Mouse (Mus musculus) lung, adult 2 months (tissue): ENCODE measurements at regions not wholly inside any gene's neighbourhood (a gene's known extent, or its start where the extent isn't known, plus 50 kb on each side); places are given as distances from the start of the nearest gene placed in this dataset.

ENCODE experiments used
- DNase-seq: peaks from one replicate; pipeline ENCODE4 v3.0.0; 2022
- H3K4me1 ChIP-seq: fragments of 200-500 bp; 2 replicates; pipeline ENCODE4 v1.6.1; 2011; ENCODE audit warnings: low read length; ENCODE audit not compliant: control insufficient read depth, insufficient read depth
- H3K4me3 ChIP-seq: fragments of 200-500 bp; replicated peaks from 2 replicates; pipeline ENCODE3; 2011; ENCODE audit warnings: low read depth, mild to moderate bottlenecking, control low read depth, low read length; ENCODE audit errors: extremely low read depth
- CTCF ChIP-seq: fragments of 200-500 bp; IDR thresholded peaks from 2 replicates; pipeline ENCODE4 v1.5.1; 2011; ENCODE audit warnings: mild to moderate bottlenecking, low read length, control low read depth; ENCODE audit not compliant: insufficient read depth
- POLR2A ChIP-seq: fragments of 200-500 bp; IDR thresholded peaks from 2 replicates; pipeline ENCODE4 v1.6.1; 2011; ENCODE audit warnings: low read depth, mild to moderate bottlenecking, control low read depth, low read length, borderline replicate concordance; ENCODE audit errors: extremely low read depth
- WGBS: fragments of 180-500 bp; shearing (Covaris S2); methylation state at CpG from one replicate; pipeline ENCODE4 v1.1.7; 2018; 5-methylcytosine and 5-hydroxymethylcytosine counted together

DNA sequence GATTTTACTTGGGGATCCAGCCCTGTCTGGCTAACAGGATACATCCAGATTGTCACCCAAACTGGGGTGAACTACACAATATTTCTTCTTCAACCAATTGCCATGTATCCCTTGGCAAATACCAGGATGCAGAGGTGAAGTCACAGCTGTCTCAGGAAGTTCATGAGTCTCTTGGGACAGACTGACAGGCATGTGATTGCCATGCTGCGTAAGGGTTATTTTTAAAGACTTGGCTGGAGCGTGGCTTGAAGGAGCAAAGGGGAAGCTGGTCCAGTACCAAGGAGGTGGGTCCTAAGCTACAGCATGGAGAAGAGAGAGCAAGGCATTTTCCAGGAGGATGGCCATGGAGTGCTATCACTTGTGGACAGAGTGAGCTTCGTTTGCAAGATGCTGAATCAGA lies 55.8 kb upstream of the Csf1 start:
- H3K4me1 ChIP-seq = 0 out of 2 replicates have a peak, but pooled peaks cover 5% of the 10 kb centered on the region
- H3K4me3 ChIP-seq = no peak overlapping the region
- TF ChIP-seq POLR2A = no peak
- no peak for TF ChIP-seq CTCF
- 64% methylated on average over 3 of the region's 3 CpGs for WGBS
- no peak for DNase-seq

DNA sequence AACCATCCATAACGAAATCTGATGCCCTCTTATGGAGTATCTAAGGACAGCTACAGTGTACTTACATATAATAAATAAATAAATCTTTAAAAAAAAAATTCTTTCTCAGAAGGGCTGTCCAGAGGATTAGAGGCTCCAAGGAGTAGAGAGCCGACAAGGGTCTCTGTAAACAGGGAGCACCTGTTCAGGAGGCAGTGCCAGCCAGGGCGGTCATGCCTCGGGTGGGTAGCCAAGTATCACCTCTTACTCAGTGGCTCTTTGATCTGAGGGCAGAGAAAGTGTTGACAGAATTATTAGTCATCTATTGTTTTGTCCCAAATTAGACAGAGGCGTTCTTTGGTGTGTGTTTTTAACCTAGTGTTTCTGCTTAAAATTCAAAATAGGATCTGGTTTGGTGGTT lies 54.0 kb upstream of the Csf1 start:
- DNase-seq = no peak
- WGBS = 67% methylated on average over 5 of the region's 5 CpGs
- Histone ChIP-seq H3K4me3 (no peak overlapping the region), H3K4me1 (peaks cover 7% of the 10 kb centered on the region)
- no peak for TF ChIP-seq CTCF
- TF ChIP-seq POLR2A = no peak

DNA sequence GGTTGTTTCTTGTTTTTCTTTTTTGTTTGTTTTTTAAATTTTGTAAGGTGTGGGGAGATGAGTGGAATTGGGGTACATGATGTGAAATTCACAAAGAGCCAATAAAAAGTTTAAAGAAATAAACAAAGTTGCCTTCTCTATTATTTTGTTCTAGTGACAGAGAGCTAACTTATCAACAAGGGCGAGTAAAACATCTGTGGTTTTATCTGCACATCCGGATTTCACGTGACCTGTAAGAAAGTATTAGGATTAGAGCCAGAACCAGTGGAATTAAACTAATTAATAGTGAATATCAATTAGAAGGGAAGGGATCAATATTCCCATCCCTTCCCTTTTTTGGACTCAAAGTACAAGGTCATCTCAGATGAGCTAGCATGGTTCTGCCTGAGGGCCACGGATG lies 52.6 kb upstream of the Csf1 start:
- DNase-seq = no peak
- H3K4me3 ChIP-seq = no peak overlapping the region
- peaks cover 7% of the 10 kb centered on the region for H3K4me1 ChIP-seq
- WGBS = 70% methylated on average over 4 of the region's 4 CpGs
- TF ChIP-seq CTCF (no peak), POLR2A (no peak)

DNA sequence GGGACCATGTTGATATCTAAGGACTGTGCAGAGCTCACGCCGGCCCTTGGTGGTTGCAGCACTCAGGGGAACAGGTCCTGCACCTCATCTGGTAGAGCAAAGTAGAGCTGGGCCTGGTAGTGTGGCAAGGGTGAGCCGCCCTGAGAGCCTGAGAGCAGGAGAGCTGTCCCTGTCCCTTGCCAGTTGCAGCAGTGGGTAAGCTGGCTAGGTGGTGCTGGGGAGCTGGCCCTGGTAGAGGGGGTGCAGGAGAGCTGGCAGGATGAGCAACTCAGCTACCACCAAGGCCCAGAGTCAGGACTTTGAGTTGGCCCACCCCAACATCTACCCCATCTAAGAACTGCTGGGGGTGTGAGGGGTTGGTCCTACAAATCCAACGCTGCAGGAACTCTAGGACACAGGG lies 52.1 kb upstream of the Csf1 start:
- 94% methylated on average over 4 of the region's 4 CpGs for WGBS
- Histone ChIP-seq H3K4me3 (no peak overlapping the region), H3K4me1 (peaks cover 10% of the 10 kb centered on the region)
- TF ChIP-seq CTCF = no peak
- no peak for TF ChIP-seq POLR2A
- no peak for DNase-seq

DNA sequence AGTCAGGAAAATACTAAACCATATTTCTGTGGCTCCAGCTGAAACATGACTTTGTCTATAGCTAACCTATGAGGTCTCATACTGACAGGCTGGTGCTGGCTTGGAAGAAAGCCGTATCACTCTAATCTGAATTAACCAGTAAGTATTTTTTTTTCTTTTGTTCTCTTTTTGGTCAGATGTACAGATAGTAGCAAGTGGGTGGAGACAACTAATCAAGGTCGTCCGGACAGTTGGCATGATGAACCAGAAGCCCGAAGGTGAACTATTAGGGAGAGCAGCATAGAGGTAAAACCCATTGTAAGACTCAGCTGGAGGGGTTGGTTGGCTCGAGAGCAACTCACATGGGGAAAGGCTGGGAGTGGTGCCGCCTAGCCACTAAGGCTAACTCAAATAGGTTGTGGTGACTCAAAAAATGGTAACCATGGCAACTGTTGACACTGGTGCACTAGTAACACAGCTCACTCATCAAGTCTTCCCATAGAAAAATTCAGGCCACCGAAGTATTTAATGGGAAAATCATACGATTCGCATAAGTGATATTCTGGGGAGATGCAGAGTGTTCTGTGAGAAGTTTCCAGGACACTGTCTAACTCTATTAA lies 50.3 kb upstream of the Csf1 start:
- 78% methylated on average over 9 of the region's 9 CpGs for WGBS
- H3K4me1 ChIP-seq = peaks cover 10% of the 10 kb centered on the region
- TF ChIP-seq CTCF (no peak), POLR2A (no peak)
- H3K4me3 ChIP-seq = no peak overlapping the region
- no peak for DNase-seq
